Mouse (Mus musculus) testis, postnatal 14 days (tissue): ENCODE measurements around the gene Rhbdl1.

Experiments used
- DNase-seq: peaks from one replicate; pipeline ENCODE4 v3.0.0; 2021; ENCODE audit warnings: low spot score

Rhbdl1 gene

GRCm38 (mm10) chr17:25837076-25837410, at the start of gene Rhbdl1:
Rhbdl1 (minus strand) TSS chr17:25837295.
- peak; percentile 68 for DNase-seq

- DNase-seq = no peak
These were observed 49.7 kb upstream of the Rhbdl1 start for GRCm38 (mm10) chr17:25886806-25887205.

- DNase-seq = no peak
These were observed 48.5 kb upstream of the Rhbdl1 start for GRCm38 (mm10) chr17:25885636-25886035.

- no peak for DNase-seq
These were observed 46.7 kb upstream of the Rhbdl1 start for GRCm38 (mm10) chr17:25883824-25884223.

- DNase-seq = no peak
These were observed 46.2 kb upstream of the Rhbdl1 start for GRCm38 (mm10) chr17:25883268-25883667.

DNA sequence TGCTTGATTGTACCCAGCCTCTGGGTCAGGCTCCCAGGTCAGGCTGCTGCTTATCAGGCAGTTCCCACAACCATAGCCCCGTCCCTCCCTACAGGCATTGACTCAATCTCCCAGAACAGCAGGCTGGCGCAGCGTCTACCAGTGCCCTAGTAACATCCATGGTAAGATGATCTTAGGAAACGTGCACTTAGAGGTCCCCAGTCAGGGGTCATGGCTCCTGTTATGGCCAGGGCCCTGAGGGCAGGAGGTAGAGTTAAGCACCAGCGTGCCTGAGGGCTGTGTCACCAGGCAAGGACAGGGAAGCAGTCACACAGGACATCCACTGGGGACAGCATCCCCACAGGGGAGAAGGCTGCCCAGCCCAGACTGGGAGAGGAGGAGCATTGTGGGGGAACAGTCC, 45.2 kb upstream of the Rhbdl1 start:
- DNase-seq = no peak

DNA sequence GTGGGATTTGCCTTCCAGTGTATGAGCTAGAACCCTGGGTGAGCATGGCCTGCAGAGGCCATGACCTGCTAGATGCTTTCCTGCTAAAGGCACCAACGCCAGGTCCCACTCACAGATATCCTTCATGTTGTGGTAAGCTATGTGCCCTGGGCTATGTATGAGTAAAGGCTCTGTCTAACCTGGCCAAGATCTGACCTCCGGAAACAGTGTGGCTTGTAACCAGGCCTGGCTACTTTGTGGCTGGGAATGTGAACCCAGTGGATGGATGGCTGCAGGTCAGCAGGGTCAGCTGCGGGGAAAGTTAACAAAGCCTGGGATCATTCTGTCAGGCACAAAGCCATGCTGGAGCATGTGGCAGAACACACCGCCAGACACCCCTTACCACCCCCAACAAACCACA, 44.6 kb upstream of the Rhbdl1 start:
- no peak for DNase-seq

GRCm38 (mm10) chr17:25880913-25881641, 44.0 kb upstream of the Rhbdl1 start:
- no peak for DNase-seq

GRCm38 (mm10) chr17:25880196-25880910, 43.3 kb upstream of the Rhbdl1 start, which contains the start of gene Wfikkn1:
Wfikkn1 (minus strand) TSS chr17:25880858.
- no peak for DNase-seq

DNA sequence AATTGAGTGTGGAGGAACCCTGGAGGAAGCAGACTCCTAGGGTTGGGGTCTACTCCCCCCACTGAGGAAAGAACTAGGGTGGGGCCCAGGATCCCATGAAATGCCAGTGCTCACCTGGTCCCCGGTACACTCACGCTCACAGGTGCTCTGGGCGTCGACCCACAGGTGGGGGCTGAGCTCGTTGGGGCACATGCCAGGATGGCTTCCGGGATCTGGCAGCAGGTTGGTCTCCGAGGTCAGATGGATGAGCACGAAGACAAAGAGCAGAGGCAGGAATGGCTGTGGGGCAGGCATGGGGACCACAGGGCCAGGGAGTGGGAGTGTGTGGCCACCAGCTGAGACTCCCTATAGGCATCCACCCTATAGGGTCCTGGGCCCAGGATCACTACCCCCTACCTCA, 42.7 kb upstream of the Rhbdl1 start:
- no peak for DNase-seq

DNA sequence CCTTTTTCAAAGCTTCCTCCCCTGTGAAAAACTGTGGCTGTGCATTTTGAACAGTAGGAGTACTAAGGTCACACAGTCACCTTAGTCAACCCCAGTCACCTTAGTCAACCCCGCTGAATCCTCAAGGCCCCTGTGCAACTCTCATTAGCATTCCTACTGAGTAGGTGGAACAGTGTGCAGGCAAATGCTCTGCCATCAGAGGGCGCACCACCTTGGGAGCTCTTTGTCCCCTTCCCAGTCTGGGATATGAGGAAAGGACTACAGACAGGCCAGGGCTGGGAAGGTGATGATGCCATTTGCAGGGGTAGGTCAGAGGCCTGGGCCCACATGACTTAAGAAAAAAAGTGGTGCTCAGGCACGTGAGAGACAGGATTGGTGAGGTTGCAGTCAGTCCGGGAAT, 42.2 kb upstream of the Rhbdl1 start:
- DNase-seq = no peak

DNA sequence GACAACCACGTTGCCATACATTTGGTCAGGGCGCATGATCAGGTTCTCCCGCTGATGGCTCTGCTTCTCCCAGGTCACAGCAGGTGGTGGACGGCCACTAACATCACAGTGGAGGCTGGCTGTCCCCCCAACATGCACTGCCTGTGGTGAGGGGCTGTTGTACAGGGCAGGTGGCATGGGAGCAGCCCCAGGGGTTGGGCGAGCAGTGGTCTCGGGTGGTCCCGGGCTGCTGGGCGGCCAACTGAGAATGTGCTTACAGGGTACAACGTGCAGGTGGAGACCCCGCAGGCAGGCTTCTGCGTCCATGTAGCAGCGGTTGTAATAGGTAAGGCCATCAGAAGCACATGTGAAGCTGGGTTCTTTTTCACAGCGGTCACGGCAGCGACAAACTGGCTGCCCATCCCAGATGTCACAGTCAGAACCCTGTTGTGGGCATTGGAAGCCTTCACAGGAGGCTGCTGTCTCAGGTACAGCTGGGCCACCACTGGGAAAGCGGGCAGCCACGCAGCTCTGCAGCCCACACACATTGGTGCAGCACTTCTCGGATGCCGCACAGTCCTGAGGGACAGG, 41.6 kb upstream of the Rhbdl1 start:
- DNase-seq = no peak

- no peak for DNase-seq
These were observed 40.9 kb upstream of the Rhbdl1 start for GRCm38 (mm10) chr17:25877741-25878610.

DNA sequence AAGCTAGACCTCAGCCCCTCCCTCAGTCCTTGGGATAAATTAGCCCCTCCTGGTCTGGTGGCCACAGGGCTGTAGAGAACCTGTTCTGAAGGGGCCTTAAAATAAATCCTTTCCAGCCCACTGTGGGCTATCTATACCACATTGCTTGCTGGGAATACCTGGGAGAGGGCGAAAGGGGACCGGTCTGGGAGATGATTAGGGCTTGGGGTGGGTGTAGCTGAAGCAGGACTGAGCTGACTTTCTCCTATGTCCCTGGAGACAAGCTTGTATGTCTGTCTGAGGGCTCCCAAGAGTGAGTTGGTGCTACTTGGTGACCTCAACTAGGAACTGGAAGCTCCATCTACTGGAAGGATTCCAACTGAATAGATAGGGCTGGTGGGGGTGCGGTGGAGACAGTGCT, 39.9 kb upstream of the Rhbdl1 start:
- DNase-seq = no peak

- no peak for DNase-seq
These were observed 39.3 kb upstream of the Rhbdl1 start for GRCm38 (mm10) chr17:25876347-25876915.

GRCm38 (mm10) chr17:25875171-25876136, 38.4 kb upstream of the Rhbdl1 start:
- peak; percentile 90 for DNase-seq

GRCm38 (mm10) chr17:25874721-25875170, 37.7 kb upstream of the Rhbdl1 start, which contains the start of gene Mettl26:
Mettl26 (plus strand) TSS chr17:25875074.
- DNase-seq = peak; percentile 82

- DNase-seq = no peak
These were observed 37.1 kb upstream of the Rhbdl1 start for GRCm38 (mm10) chr17:25874148-25874720.

- no peak for DNase-seq
These were observed 36.5 kb upstream of the Rhbdl1 start for GRCm38 (mm10) chr17:25873405-25874147.
